Mouse (Mus musculus) brain, adult 10 weeks (tissue): ENCODE data around the gene Lpo. TPM values are rescaled to one million over a fixed set of nuclear protein-coding genes. Genes with fewer than 3 reads are reported as not detected.

Source experiments
- polyA plus RNA-seq: library from polyadenylated mRNA; stranded (reverse); fragments of 350-450 nt; fragmentation: Illumina TruSeq; extraction: RNeasy Lipid Tissue Mini Kit (QIAGEN cat#74804); gene quantifications from one replicate; pipeline ENCODE4 v1.2.3, GENCODE M21; 2015; ENCODE audit warnings: low read depth, low replicate concordance

Lpo gene
- 3.9 TPM for polyA plus RNA-seq

DNA sequence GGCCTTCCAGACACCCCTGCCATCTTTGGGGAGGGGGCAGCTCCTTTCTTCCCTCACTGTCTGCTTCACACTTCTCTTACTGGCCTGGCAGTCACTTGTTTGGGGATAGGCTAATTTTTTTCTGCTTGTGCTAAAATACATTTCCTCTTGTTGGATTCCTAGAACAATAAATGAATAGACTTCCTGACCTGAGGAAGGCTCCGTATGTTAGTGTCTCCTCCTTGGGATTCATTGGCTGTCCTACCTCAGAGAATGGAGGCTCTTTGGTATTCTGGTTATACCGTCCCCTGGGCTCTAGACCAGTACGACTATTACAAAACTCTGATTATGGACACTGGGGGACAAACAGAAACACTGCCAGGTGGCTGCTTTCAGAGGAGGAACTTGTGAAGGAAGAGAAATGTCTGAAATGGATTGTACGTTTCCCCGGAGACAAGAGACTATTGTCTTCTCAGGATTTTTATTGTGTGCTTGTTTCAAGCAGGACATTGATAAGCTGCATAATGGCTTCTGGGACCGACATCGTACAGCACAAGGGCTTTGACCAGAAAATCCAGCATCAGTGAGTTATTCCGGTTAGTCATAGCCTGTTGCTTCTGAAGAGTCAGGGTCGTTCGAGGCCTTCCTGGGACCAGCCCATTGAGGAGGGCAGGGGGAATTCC, at the start of gene Lpo:
Gene Lpo (minus strand): TSS at position 51 of the 662 bp plus-strand sequence.

DNA sequence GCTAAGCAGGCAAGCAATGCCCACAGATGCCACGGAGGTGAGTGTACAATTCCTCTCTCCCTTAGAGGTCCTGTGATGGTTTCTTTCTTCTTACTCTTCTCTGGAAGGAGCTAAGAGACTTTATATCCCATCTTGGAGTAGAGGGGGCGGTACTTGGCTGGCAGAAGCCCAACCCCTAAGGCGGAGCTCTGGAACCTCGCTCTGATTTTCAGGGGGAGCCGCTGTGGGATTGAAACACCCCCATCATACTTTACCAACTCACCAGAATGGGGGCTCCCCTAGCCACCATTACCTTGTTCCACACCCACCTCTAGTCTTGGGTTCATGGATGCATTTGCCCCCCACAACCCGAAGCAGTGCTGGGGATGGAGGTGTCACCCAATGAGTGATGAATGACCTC, 47.3 kb upstream of the Lpo start, which contains the start of gene Epx:
Gene Epx (minus strand): TSS at position 101 of the 400 bp plus-strand sequence.

DNA sequence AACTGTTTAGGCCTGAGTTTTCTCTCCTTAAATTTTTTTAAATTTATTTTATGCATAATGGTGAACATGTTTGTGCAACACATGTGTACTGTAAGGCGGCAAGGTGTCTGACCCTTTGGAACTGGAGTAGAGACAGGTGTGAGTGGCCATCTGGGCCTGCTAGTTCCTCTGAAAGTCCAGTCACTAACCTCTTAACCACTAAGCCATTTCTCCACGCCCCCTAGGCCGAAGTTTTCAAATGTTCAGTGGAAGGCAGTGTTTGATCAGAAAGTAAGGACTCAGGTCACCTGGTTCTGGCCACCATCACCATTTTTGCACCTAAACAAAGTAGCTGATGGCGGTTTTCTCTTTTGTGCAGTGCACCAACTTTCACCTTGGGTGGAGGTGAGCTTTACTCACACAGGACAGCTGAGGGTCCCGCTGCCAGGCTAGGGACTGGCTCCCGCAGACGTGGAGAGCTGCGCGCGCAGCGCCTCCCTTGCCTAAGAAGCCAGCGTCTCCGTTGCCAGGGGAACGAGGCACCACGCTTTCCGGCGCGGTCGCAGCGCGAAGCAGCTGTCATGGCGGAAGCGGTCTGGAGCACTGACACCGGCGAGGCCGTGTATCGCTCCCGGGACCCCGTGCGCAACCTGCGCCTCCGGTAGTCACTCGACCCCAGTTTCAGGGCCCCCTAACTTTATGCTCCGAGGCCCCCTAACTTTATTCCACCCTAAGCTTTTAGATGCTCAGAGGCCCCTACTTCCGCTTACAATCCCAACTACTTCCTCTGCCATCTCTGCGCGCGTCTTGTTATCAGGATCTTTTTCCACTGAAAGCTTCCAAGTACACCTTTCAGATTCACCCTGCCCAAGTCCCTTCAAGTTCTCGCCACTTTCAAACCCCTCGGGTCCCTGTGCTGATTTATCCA, 24.9 kb upstream of the Lpo start, which contains the start of gene Mks1:
Gene Mks1 (plus strand): TSS at position 526 of the 907 bp plus-strand sequence.

DNA sequence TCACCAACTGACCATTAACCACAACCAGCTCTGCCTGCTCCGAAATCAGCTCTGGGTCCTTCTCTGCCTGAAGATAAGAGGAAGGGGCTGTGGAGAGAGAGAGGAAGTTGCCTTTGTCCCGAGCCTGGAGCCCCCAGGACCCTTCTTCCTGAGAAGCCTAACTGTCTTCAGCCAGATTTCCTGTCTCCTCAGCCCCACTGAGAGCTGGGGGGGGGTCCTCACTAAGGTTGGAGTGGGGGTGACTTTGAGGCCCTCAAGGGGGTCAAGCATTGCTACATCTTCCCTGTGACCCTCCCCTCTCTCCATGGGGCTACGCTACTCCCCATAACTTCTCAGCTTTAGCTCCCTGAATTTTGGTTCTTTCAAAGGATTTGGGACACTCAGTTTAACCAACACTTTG, 34.6 kb downstream of the Lpo start, which contains the start of gene Mpo:
Gene Mpo (plus strand): TSS at position 122 of the 400 bp plus-strand sequence.

DNA sequence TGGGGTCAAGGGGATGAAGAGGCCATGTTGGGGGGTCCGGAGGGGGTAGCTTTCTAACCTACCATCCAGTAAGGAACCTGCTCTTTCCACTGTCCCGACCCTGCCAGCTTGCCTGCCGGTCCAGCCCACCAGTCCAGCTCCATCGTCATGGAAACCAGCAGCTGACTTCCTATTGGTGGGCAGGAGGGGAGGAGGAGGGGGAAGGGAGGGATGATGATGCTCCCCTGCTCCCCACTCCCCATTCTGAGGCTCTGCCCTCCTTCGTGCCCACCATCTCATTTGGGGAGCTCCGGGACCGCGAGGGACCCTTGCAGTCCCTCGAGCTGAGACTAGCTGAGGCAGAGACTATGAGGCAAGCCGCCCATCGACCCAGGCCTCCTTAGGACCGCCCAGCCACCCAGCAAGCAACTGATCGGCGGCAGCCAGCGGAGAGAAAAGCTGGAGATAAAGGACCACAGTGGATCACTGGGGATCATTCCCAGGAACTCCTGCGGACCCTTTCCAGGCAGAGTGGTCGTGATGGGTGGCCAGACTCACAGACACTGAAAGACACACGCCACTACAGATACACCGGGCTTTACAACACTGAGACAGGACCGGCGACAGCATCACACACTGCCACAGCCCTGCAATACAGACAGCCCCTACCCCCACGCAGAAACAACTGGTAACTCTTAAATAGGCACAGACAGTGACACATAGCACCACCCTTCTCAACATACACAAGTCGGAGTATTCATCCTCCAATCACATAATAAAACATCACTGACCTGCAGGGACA, 67.6 kb downstream of the Lpo start, which contains the start of gene Tspoap1:
Gene Tspoap1 (plus strand): TSS at position 241 of the 781 bp plus-strand sequence.

Other genes with a start within 250 kb of the Lpo start
- gene Mtmr4, start 236.1 kb downstream of the Lpo start, polyA plus RNA-seq = 40.4 TPM
- 0.43 TPM for gene Hsf5, start 211.1 kb downstream of the Lpo start, polyA plus RNA-seq
- 1.7 TPM for gene Rnf43, start 165.6 kb downstream of the Lpo start, polyA plus RNA-seq
- gene Supt4a, start 90.7 kb downstream of the Lpo start, polyA plus RNA-seq = 169 TPM
- 145 TPM for gene Tspoap1, start 67.7 kb downstream of the Lpo start, polyA plus RNA-seq
- gene Mpo, start 34.7 kb downstream of the Lpo start, polyA plus RNA-seq = not detected
- gene Mks1, start 24.9 kb upstream of the Lpo start, polyA plus RNA-seq = 5.4 TPM
- gene Epx, start 47.2 kb upstream of the Lpo start, polyA plus RNA-seq = 0.27 TPM
- gene Olfr462, start 64.0 kb upstream of the Lpo start, polyA plus RNA-seq = not detected
- gene Olfr463, start 69.1 kb upstream of the Lpo start, polyA plus RNA-seq = not detected
- 1.3 TPM for gene Olfr464, start 92.7 kb upstream of the Lpo start, polyA plus RNA-seq
- gene Dynll2, start 159.2 kb upstream of the Lpo start, polyA plus RNA-seq = 630 TPM
- 196 TPM for gene Srsf1, start 219.1 kb upstream of the Lpo start, polyA plus RNA-seq
- gene Vezf1, start 240.0 kb upstream of the Lpo start, polyA plus RNA-seq = 24.2 TPM